7 mouse cellular contexts compared by ENCODE assay signal in the genomic region with DNA sequence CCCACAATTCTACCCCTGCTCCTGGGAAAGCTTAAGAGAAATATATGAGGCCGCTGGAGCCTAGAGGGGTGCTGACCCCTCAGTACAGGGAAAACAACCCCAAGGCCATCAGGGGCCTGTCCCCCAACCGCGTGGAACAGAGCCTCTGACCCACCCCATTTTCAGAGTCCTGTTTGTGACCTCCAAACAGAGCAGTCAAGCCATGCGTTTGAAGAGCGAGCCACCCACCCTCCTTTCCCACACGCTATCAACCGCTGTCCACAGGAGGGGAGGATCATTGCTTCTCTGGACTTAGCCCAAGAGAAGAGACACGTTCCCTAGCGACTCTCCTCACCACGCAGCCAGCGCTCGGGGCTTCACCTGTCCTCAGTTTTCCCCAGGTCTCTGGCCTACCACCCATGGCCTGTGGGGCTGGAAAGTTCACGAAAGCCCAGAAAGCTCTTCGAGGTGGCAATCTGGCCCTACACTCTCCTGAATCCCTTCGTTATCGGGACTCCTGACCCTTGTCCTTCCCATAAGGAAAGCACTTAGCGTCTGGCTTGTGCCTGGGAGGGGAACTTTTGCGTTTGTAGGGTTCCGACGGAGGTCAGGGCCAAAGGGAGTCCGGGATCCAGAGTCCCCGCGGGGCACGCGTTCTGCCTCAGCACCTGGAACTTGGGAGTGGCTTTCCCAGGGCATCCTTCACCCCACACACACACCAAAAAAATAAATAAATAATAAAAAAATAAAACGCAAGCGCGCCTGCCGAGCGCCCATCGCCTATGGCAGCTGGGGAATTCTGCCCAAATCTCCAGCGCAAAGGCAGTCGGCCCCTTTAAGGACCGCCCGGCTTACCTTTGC. TPM values are rescaled to one million over a fixed set of nuclear protein-coding genes. Genes with fewer than 3 reads are reported as not detected.
DNase-seq lines count a peak whose midpoint lies in the region; ATAC-seq and TF ChIP-seq lines count a peak whose summit lies in the region.

No protein-coding gene starts in this region.

- peak overlapping the region; percentile 61 for H3K4me3 ChIP-seq in lung, postnatal 0 days (ENCODE audit: low read depth, low read length)
- H3K4me3 ChIP-seq in forebrain, embryonic 10.5 days, result peak overlapping the region; percentile 70
- peak overlapping the region; percentile 73 for H3K4me3 ChIP-seq in limb, embryonic 13.5 days
- H3K4me3 ChIP-seq in stomach, embryonic 15.5 days (replicated peaks), result peak overlapping the region; percentile 58

- WGBS in lung, postnatal 0 days, result 9% methylated on average over 32 of the region's 35 CpGs
- 3% methylated on average over 35 of the region's 35 CpGs for WGBS in forebrain, embryonic 10.5 days
- 5% methylated on average over 35 of the region's 35 CpGs for WGBS in limb, embryonic 13.5 days
- WGBS in stomach, embryonic 15.5 days, result 7% methylated on average over 35 of the region's 35 CpGs

- H3K36me3 ChIP-seq in lung, postnatal 0 days (ENCODE audit: insufficient read depth, low read length), result no peaks in the 10 kb centered on the region
- no peaks in the 10 kb centered on the region for H3K36me3 ChIP-seq in forebrain, embryonic 10.5 days (replicated peaks)
- no peaks in the 10 kb centered on the region for H3K36me3 ChIP-seq in limb, embryonic 13.5 days
- H3K36me3 ChIP-seq in stomach, embryonic 15.5 days, result no peaks in the 10 kb centered on the region

- no peak for TF ChIP-seq EP300 in lung, postnatal 0 days (IDR thresholded peaks at IDR 0.05)

- H3K4me1 ChIP-seq in lung, postnatal 0 days (ENCODE audit: insufficient read depth, low read depth, low read length), result peaks cover 19% of the 10 kb centered on the region; the same call in 1 of the 2 replicates
- peaks cover 52% of the 10 kb centered on the region for H3K4me1 ChIP-seq in forebrain, embryonic 10.5 days
- H3K4me1 ChIP-seq in limb, embryonic 13.5 days, result peaks cover 17% of the 10 kb centered on the region
- H3K4me1 ChIP-seq in stomach, embryonic 15.5 days, result peaks cover 9% of the 10 kb centered on the region; the same call in 1 of the 2 replicates

- H3K4me2 ChIP-seq in lung, postnatal 0 days (replicated peaks; ENCODE audit: low read depth, low read length), result peak overlapping the region; percentile 97
- H3K4me2 ChIP-seq in limb, embryonic 13.5 days (replicated peaks), result peak overlapping the region; percentile 96
- H3K4me2 ChIP-seq in stomach, embryonic 15.5 days, result peak overlapping the region; percentile 90

- H3K9me3 ChIP-seq in lung, postnatal 0 days (ENCODE audit: low read length), result no peaks in the 10 kb centered on the region
- H3K9me3 ChIP-seq in forebrain, embryonic 10.5 days, result no peaks in the 10 kb centered on the region
- no peaks in the 10 kb centered on the region for H3K9me3 ChIP-seq in limb, embryonic 13.5 days
- H3K9me3 ChIP-seq in stomach, embryonic 15.5 days, result no peaks in the 10 kb centered on the region

- ATAC-seq in lung, postnatal 0 days, result peak; percentile 0; the same call in 1 of the 2 replicates
- no peak for ATAC-seq in limb, embryonic 13.5 days (ENCODE audit: low FRiP score, low read depth)
- no peak for ATAC-seq in stomach, embryonic 15.5 days (ENCODE audit: insufficient read depth, low FRiP score, low read depth)

- H3K27ac ChIP-seq in lung, postnatal 0 days (ENCODE audit: low read length), result peak overlapping the region; percentile 77
- H3K27ac ChIP-seq in forebrain, embryonic 10.5 days, result peak overlapping the region; percentile 81
- H3K27ac ChIP-seq in limb, embryonic 13.5 days, result no peak overlapping the region
- H3K27ac ChIP-seq in stomach, embryonic 15.5 days, result peak overlapping the region; percentile 58

- no peaks in the 10 kb centered on the region for H3K27me3 ChIP-seq in lung, postnatal 0 days (replicated peaks; ENCODE audit: insufficient read depth, low read length)
- peaks cover 48% of the 10 kb centered on the region for H3K27me3 ChIP-seq in forebrain, embryonic 10.5 days (ENCODE audit: poor library complexity, severe bottlenecking)
- peaks cover 17% of the 10 kb centered on the region for H3K27me3 ChIP-seq in limb, embryonic 13.5 days
- H3K27me3 ChIP-seq in stomach, embryonic 15.5 days (replicated peaks), result no peaks in the 10 kb centered on the region; the same call in 1 of the 2 replicates

- peak overlapping the region; percentile 76 for H3K9ac ChIP-seq in lung, postnatal 0 days (replicated peaks; ENCODE audit: low read depth)
- peak overlapping the region; percentile 76 for H3K9ac ChIP-seq in limb, embryonic 13.5 days
- 0 out of 2 replicates have a peak overlapping the region, but pooled peaks have one; percentile 17 for H3K9ac ChIP-seq in stomach, embryonic 15.5 days

- DNase-seq in lung, postnatal 0 days (ENCODE audit: low spot score), result no peak
- no peak for DNase-seq in lung, postnatal 4 days
- no peak for DNase-seq in forebrain, embryonic 10.5 days (ENCODE audit: extremely low spot score, low spot score)
- DNase-seq in cerebellum, postnatal 10 days, result no peak
- DNase-seq in adrenal gland, postnatal 25 days, result no peak

- no peak for TF ChIP-seq CTCF in lung, postnatal 0 days (IDR thresholded peaks at IDR 0.05)

RNA-seq across cellular contexts. Expression of a gene that starts 0.7 kb away (rescaled TPM):
- 6.5 and 6.9 TPM in 2 replicates for polyA plus RNA-seq in lung, postnatal 0 days (2015; fragmentation: Nextera tagmentation; extraction: Ambion mirVana)
- polyA plus RNA-seq in forebrain, embryonic 10.5 days (2016; fragmentation: Nextera tagmentation; extraction: Ambion mirVana), result 1.4 and 1.5 TPM in 2 replicates
- 2.7 and 3.6 TPM in 2 replicates for polyA plus RNA-seq in limb, embryonic 13.5 days (2015; fragmentation: Nextera tagmentation; extraction: Ambion mirVana)
- polyA plus RNA-seq in stomach, embryonic 15.5 days (2015; fragmentation: Nextera tagmentation; extraction: Ambion mirVana), result 7.2 and 9.7 TPM in 2 replicates
- total RNA-seq in adrenal gland, postnatal 25 days (2021), result 16.5 and 18.0 TPM in 2 replicates

RNA-seq across cellular contexts. Expression of a gene that starts 52.4 kb away (rescaled TPM):
- polyA plus RNA-seq in lung, postnatal 0 days (2015; fragmentation: Nextera tagmentation; extraction: Ambion mirVana), result 0.79 TPM in 1 of 2 replicates, not detected in the other
- polyA plus RNA-seq in forebrain, embryonic 10.5 days (2016; fragmentation: Nextera tagmentation; extraction: Ambion mirVana), result 4.1 and 4.2 TPM in 2 replicates
- polyA plus RNA-seq in limb, embryonic 13.5 days (2015; fragmentation: Nextera tagmentation; extraction: Ambion mirVana), result 0.69 and 1.1 TPM in 2 replicates
- 0.36 and 0.46 TPM in 2 replicates for polyA plus RNA-seq in stomach, embryonic 15.5 days (2015; fragmentation: Nextera tagmentation; extraction: Ambion mirVana)
- not detected in 2 replicates for total RNA-seq in adrenal gland, postnatal 25 days (2021)

RNA-seq across cellular contexts. Expression of a gene that starts 52.5 kb away (rescaled TPM):
- polyA plus RNA-seq in lung, postnatal 0 days (2015; fragmentation: Nextera tagmentation; extraction: Ambion mirVana), result not detected in 2 replicates
- 1.8 and 3.3 TPM in 2 replicates for polyA plus RNA-seq in forebrain, embryonic 10.5 days (2016; fragmentation: Nextera tagmentation; extraction: Ambion mirVana)
- polyA plus RNA-seq in limb, embryonic 13.5 days (2015; fragmentation: Nextera tagmentation; extraction: Ambion mirVana), result 0.19 and 0.43 TPM in 2 replicates
- 0.09 and 0.10 TPM in 2 replicates for polyA plus RNA-seq in stomach, embryonic 15.5 days (2015; fragmentation: Nextera tagmentation; extraction: Ambion mirVana)
- not detected in 2 replicates for total RNA-seq in adrenal gland, postnatal 25 days (2021)

Comparison
In these comparisons a context has a peak if more than half of its experiments do, and no peak if none do; other contexts are left out.
1. H3K9ac ChIP-seq: peak in every context shown above with its lines; median percentile 76 in lung, postnatal 0 days; 76 in limb, embryonic 13.5 days; 17 in stomach, embryonic 15.5 days.